Mouse (Mus musculus) heart, postnatal 0 days (tissue): ENCODE measurements around the gene Raver2.

Source experiments
- CTCF ChIP-seq: IDR thresholded peaks from 2 replicates; pipeline ENCODE4 v1.5.1; 2016; ENCODE audit warnings: antibody characterized with exemption, control low read depth, low read depth
- EP300 ChIP-seq: IDR thresholded peaks from 2 replicates; pipeline ENCODE4 v1.6.1; 2016; ENCODE audit warnings: antibody characterized with exemption, low read depth

DNA sequence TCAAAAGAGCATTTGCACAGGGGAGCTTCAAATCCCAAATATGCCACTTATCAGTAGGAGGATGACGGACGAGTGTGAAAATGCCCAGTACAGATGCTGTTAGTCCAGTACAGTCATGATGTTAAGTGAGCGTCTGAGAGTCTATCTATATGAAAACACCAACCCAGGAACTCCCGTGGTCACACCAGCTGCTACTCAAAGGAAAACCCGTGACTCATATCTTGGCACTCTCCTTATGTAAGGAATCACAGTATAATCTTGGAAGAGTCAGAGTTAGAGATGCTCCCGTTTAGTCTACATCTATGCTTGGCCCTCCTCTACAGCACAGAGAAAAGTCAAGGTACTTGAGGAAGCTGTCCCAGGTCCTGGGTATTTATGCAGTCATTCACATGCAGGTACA, 89.5 kb downstream of the Raver2 start:
- TF ChIP-seq EP300 (no peak), CTCF (no peak)
